Mouse (Mus musculus) liver, adult (tissue): ENCODE measurements around the gene Gm28308.

Experiments
- GATA4 ChIP-seq: IDR thresholded peaks from 2 replicates; pipeline ENCODE4 v1.6.1; 2014; ENCODE audit warnings: mild to moderate bottlenecking, low read length; ENCODE audit not compliant: insufficient replicate concordance

Gene Gm28308

GRCm38 (mm10) chr6:52220003-52220864 lies 7.1 kb upstream of the Gm28308 start:
- TF ChIP-seq GATA4 = no peak

DNA sequence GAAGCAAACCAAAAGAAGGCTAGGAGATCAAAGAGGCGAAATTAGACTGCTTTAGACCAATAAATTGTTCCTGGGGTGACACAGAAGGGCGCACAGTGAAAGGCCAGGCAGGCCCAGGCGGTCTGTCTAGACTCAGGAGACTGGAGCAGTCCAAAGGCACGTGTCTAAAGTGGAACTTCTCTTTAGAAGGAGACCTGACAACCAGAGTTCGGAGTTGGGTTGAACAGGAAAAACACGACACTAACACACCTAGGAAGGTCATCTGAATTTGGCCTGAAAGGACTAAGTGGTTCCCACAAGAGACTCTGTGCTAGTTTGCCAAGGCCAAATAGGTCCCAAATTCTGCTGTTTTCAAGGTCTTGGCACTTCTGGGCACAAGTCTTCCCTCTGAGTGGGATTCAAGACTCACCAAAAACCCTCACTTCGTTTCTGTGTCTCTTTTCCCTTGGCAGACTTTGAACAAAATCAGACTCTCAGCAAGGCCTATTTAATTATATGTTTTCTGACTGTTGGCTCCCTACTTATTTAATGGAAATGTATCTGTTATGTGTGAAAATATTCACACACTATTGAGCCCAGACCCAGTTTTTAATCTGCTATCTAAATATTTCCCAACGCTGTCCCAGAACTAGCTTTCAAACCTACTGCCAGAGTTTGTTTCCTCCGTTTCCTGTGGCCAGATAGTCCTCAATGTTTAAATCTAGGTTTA lies 6.2 kb upstream of the Gm28308 start:
- TF ChIP-seq GATA4 = no peak

- TF ChIP-seq GATA4 = no peak
Observed at GRCm38 (mm10) chr6:52218643-52219215, 5.6 kb upstream of the Gm28308 start.

DNA sequence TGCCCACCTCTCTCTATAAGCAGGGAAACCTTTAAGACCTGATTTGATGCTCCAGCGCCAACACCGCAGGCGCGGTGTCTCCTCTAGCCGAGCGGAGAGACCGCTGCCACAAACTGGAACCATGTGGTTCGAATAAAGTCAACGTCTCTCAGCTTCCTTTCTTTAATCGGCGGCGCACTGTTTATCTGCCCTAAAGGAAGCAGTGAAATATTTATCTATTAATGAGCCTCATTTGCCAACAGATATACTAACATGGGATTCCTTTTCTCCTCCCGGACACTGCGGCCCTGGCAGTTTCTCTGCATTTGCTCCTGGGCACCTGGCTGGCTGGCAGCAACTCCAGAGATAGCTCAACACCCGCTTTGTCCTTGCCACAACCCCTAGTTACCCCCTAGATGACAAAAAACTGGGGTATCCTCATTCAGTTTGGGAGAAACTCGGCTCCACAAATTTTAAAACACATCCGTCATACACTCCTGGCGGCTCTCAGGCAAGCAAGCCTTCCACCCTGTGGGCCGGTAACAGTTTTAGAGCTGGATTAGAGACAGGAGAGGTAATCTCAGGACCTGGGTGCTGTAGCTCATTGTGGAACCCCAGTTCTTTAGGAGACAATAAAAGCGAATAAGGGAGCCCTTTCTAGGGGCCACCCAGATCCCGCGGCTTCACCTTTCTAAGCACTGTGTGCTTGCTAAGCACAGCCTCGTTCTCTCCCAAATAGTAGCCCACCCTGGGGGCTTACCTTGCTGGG lies 4.9 kb upstream of the Gm28308 start:
- no peak; the same call in 1 of the 2 replicates for TF ChIP-seq GATA4

- TF ChIP-seq GATA4 = no peak
Observed at GRCm38 (mm10) chr6:52217459-52217768, 4.3 kb upstream of the Gm28308 start.

GRCm38 (mm10) chr6:52216691-52217458 lies 3.7 kb upstream of the Gm28308 start:
- no peak for TF ChIP-seq GATA4

- no peak for TF ChIP-seq GATA4
Observed at GRCm38 (mm10) chr6:52215771-52216535, 2.8 kb upstream of the Gm28308 start.

DNA sequence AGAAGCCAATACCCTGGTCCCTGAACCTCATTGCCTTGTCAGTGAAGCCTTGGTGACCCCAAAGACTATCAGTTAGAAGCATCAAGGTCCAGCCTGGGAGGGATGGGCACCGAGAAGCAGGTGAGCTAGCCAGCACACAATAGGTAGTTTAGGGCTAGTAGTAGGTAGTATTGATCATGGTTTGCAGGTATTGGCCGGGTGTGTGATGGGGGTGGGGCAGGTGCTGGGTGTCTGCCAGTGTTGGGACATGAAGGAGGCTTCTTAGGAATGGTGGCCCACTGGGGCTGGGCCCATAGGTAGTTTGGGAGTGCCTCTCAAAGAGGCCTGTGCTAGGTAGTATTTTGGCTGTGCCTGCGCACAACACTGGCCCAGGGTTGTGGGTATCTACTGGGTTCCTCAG lies 1.9 kb upstream of the Gm28308 start:
- TF ChIP-seq GATA4 = no peak

- TF ChIP-seq GATA4 = no peak
Observed at GRCm38 (mm10) chr6:52214271-52214670, 1.1 kb upstream of the Gm28308 start.

GRCm38 (mm10) chr6:52212556-52213118 lies 502 bp downstream of the Gm28308 start:
- TF ChIP-seq GATA4 = no peak

DNA sequence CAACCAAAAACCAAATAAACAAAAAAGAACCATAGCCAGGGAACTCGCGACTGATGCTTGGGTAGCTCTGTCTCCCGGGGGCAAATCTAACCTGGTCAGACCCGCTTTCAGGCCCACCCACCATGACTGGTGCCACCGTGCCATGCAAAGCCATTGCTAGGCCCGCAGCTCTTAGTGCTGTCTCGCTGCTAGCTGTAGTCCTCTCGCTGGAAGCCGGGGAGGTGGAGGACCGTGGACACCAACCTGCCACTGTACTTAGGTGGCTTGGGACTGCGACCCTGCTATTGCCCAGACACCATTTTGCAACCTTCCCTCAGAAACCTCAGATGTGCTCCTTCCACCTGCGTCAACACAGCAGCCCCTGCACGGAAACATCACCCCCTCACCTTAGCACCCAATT lies 1.2 kb downstream of the Gm28308 start:
- no peak for TF ChIP-seq GATA4

GRCm38 (mm10) chr6:52211170-52211935 lies 1.8 kb downstream of the Gm28308 start:
- no peak; the same call in 1 of the 2 replicates for TF ChIP-seq GATA4

DNA sequence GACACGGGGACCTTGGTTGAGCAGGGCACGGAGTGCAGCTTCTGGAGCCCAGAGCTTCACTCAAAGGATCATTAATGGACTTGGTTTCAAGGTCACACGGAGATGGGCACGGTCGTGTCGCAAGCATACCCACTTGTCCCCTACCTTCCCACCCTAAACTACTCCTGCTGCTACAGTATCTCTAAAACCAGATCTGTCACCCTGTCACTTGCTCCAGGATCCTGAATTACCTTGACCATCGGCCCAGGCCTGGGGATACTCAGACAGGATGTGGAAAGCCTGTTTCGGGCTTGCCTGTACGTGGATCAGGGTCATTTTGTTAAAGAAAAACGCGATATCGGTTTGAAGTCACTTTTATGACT lies 3.5 kb downstream of the Gm28308 start:
- no peak for TF ChIP-seq GATA4
